Comparison of ENCODE assay signal across 25 mouse cellular contexts in the genomic region with DNA sequence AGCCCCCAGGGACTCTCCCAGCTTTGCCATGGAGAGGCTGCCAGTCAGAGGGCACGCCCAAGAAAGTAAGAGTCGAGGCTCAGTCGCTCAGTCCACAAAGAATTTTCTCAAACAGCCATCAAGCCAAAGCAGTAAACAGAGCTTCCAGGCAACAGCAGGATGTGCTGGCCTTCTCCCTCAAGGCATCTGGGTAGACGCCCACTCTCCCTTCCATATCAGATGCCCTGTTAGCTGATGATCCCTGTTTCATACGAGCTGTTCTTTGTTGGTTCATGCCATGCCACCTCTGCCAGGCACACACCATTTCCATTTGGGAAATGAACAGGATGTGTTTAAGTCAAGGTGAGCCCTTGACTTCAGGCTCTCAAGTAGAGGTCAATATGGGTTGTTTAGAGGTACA.
DNase-seq lines count a peak whose midpoint lies in the region; ATAC-seq and TF ChIP-seq lines count a peak whose summit lies in the region.
"Had no signal": no experiment of that assay in that cellular context is flagged by ENCODE, and none has a peak within 500 bp of the region (broad histone marks: within the 10 kb centered on the region; RNA-seq: fewer than 3 reads in every experiment).

No protein-coding gene starts in this region.

- WGBS in heart, adult 2 months, result 73% methylated on average over 5 of the region's 5 CpGs
- WGBS in hindbrain, postnatal 0 days, result 88% methylated on average over 5 of the region's 5 CpGs

- TF ChIP-seq EP300 in heart, adult 2 months (IDR thresholded peaks at IDR 0.05; ENCODE audit: insufficient read depth, low read depth, low read length), result no peak

- peaks cover 3% of the 10 kb centered on the region; the same call in 1 of the 2 replicates for H3K9me3 ChIP-seq in hindbrain, postnatal 0 days (ENCODE audit: low read length)
- H3K9me3 ChIP-seq: embryonic facial prominence, embryonic 15.5 days; heart, embryonic 10.5 days had no signal

- intact Hi-C loops in heart, adult 2 months (cut with DNase I), result no loop called here

- H3K79me2 ChIP-seq in heart, adult 2 months (replicated peaks; ENCODE audit: control insufficient read depth, insufficient read depth, low read length), result no peaks in the 10 kb centered on the region

- TF ChIP-seq POLR2A in heart, adult 2 months (IDR thresholded peaks at IDR 0.05; ENCODE audit: insufficient read depth, low read depth, low read length), result no peak

- H3K27me3 ChIP-seq in heart, adult 2 months (ENCODE audit: control insufficient read depth, insufficient read depth, low read length), result no peaks in the 10 kb centered on the region
- no peaks in the 10 kb centered on the region for H3K27me3 ChIP-seq in hindbrain, postnatal 0 days (ENCODE audit: insufficient read depth, low read length)
- H3K27me3 ChIP-seq: embryonic facial prominence, embryonic 12.5 days; embryonic facial prominence, embryonic 15.5 days; heart, embryonic 13.5 days had no signal

- DNase-seq in heart, adult 11 months, result peak; percentile 52
- no peak for DNase-seq in heart, adult 2 months
- peak; percentile 37 to 50 for DNase-seq in layer of hippocampus, adult 8-10 months (ENCODE audit: low spot score in 2 of 2)
- peak; percentile 16 to 25 for DNase-seq in layer of hippocampus, postnatal 10 days (ENCODE audit: low spot score in 2 of 2)
- no peak for DNase-seq in left cerebral cortex, adult 9 months (ENCODE audit: low spot score in 2 of 2)
- no peak for DNase-seq in embryo, embryonic 9.5 days (ENCODE audit: extremely low spot score)
- DNase-seq in hindbrain, postnatal 0 days (ENCODE audit: low spot score), result no peak
- DNase-seq in adrenal gland, postnatal 4 days (ENCODE audit: low spot score in 2 of 2), result no peak
- DNase-seq: adrenal gland, adult 8-10 months; cerebellum, adult 18-20 months; cerebellum, adult 9-10 months; cerebellum, postnatal 14 days; forebrain, postnatal 0 days; gastrocnemius, adult 2 months; gastrocnemius, postnatal 14 days; heart, adult 18-20 months; heart, postnatal 14 days; heart, postnatal 4 days had no signal

- no peak overlapping the region for H3K9ac ChIP-seq in heart, adult 2 months (ENCODE audit: low read depth, low read length)
- H3K9ac ChIP-seq in hindbrain, postnatal 0 days (replicated peaks; ENCODE audit: low read length), result no peak overlapping the region
- H3K9ac ChIP-seq: embryonic facial prominence, embryonic 12.5 days; embryonic facial prominence, embryonic 15.5 days; forebrain, postnatal 0 days; heart, embryonic 13.5 days; hindbrain, embryonic 14.5 days had no signal

- TF ChIP-seq CTCF in heart, adult 2 months (IDR thresholded peaks at IDR 0.05), result no peak
- TF ChIP-seq CTCF in hindbrain, postnatal 0 days (IDR thresholded peaks at IDR 0.05; ENCODE audit: low read depth), result no peak

- ATAC-seq in hindbrain, postnatal 0 days, result no peak
- ATAC-seq: activated CD4-positive, CD25-positive, alpha-beta regulatory T cell, adult 4 months; forebrain, embryonic 14.5 days; forebrain, postnatal 0 days had no signal

- H3K4me3 ChIP-seq in heart, adult 2 months, result no peak overlapping the region
- H3K4me3 ChIP-seq in hindbrain, postnatal 0 days (ENCODE audit: low read length), result no peak overlapping the region
- H3K4me3 ChIP-seq: embryonic facial prominence, embryonic 12.5 days; embryonic facial prominence, embryonic 15.5 days; gastrocnemius, adult 2 months; heart, embryonic 10.5 days; heart, embryonic 13.5 days had no signal

- H3K36me3 ChIP-seq in heart, adult 2 months (ENCODE audit: control insufficient read depth, insufficient read depth, low read length), result no peaks in the 10 kb centered on the region
- no peaks in the 10 kb centered on the region for H3K36me3 ChIP-seq in hindbrain, postnatal 0 days (ENCODE audit: insufficient read depth, low read length)
- H3K36me3 ChIP-seq: embryonic facial prominence, embryonic 12.5 days; embryonic facial prominence, embryonic 15.5 days; heart, embryonic 10.5 days; heart, embryonic 13.5 days had no signal

- no peak overlapping the region for H3K27ac ChIP-seq in heart, adult 2 months
- H3K27ac ChIP-seq in hindbrain, postnatal 0 days, result no peak overlapping the region
- H3K27ac ChIP-seq: embryonic facial prominence, embryonic 12.5 days; embryonic facial prominence, embryonic 15.5 days; gastrocnemius, adult 2 months; heart, embryonic 10.5 days; heart, embryonic 13.5 days; hindbrain, embryonic 14.5 days had no signal

- no peaks in the 10 kb centered on the region for H3K4me1 ChIP-seq in heart, adult 2 months (ENCODE audit: control insufficient read depth, insufficient read depth, low read length)
- H3K4me1 ChIP-seq in hindbrain, postnatal 0 days (ENCODE audit: insufficient read depth, low read length), result no peaks in the 10 kb centered on the region
- H3K4me1 ChIP-seq: embryonic facial prominence, embryonic 12.5 days; embryonic facial prominence, embryonic 15.5 days; heart, embryonic 10.5 days; heart, embryonic 13.5 days had no signal

- H3K4me2 ChIP-seq in hindbrain, postnatal 0 days (ENCODE audit: low read depth, low read length), result no peak overlapping the region
- H3K4me2 ChIP-seq: embryonic facial prominence, embryonic 12.5 days; embryonic facial prominence, embryonic 15.5 days; heart, embryonic 13.5 days; hindbrain, embryonic 14.5 days had no signal

Comparison
In these comparisons a context has a peak if more than half of its experiments do, and no peak if none do; other contexts are left out.
1. DNase-seq: peak in heart, adult 11 months (single experiment), layer of hippocampus, adult 8-10 months (2 of 2) and layer of hippocampus, postnatal 10 days (2 of 2); none in heart, adult 2 months (0 of 2), left cerebral cortex, adult 9 months (0 of 2), embryo, embryonic 9.5 days (single experiment), hindbrain, postnatal 0 days (single experiment) and adrenal gland, postnatal 4 days (0 of 2).